Mouse (Mus musculus) limb, embryonic 14.5 days (tissue): ENCODE data around the gene Rad51b. TPM values are rescaled to one million over a fixed set of nuclear protein-coding genes. Genes with fewer than 3 reads are reported as not detected.

ENCODE experiments used
- ATAC-seq: fragments of 200-750 bp; cut with Nextera tagmentation; 2 replicates; pipeline ENCODE4 v1.8.0; 2017; ENCODE audit warnings: low read depth, moderate number of reproducible peaks, moderate TSS enrichment; ENCODE audit not compliant: low FRiP score
- DNase-seq: peaks from one replicate; pipeline ENCODE4 v3.0.0-alpha.2; 2015; ENCODE audit warnings: low spot score
- H3K27ac ChIP-seq: fragments of 300-500 bp; sonication (generic); replicated peaks from 2 replicates; pipeline ENCODE4 v1.5.1; 2014; ENCODE audit warnings: low read depth, mild to moderate bottlenecking, low read length, moderate library complexity, mixed read lengths
- H3K27me3 ChIP-seq: fragments of 300-500 bp; sonication (generic); 2 replicates; pipeline ENCODE4 v1.6.1; 2014; ENCODE audit warnings: low read length, mixed read lengths; ENCODE audit not compliant: control insufficient read depth, insufficient read depth
- H3K36me3 ChIP-seq: fragments of 300-500 bp; sonication (generic); 2 replicates; pipeline ENCODE4 v1.6.1; 2014; ENCODE audit warnings: mild to moderate bottlenecking, low read length, moderate library complexity, mixed read lengths; ENCODE audit not compliant: control insufficient read depth, insufficient read depth
- H3K4me1 ChIP-seq: fragments of 300-500 bp; sonication (generic); 2 replicates; pipeline ENCODE4 v1.6.1; 2014; ENCODE audit warnings: antibody characterized with exemption, low read length, mixed read lengths; ENCODE audit not compliant: control insufficient read depth, insufficient read depth
- H3K4me2 ChIP-seq: fragments of 300-500 bp; sonication (generic); replicated peaks from 2 replicates; pipeline ENCODE4 v1.6.1; 2014; ENCODE audit warnings: low read depth, mild to moderate bottlenecking, low read length, moderate library complexity; ENCODE audit not compliant: severe bottlenecking
- H3K4me3 ChIP-seq: fragments of 300-500 bp; sonication (generic); replicated peaks from 2 replicates; pipeline ENCODE4 v1.5.1; 2014; ENCODE audit warnings: low read length
- H3K9ac ChIP-seq: fragments of 300-500 bp; sonication (generic); 2 replicates; pipeline ENCODE4 v1.6.1; 2014; ENCODE audit warnings: mild to moderate bottlenecking, low read depth, low read length, moderate library complexity; ENCODE audit not compliant: severe bottlenecking
- H3K9me3 ChIP-seq: fragments of 300-500 bp; sonication (generic); 2 replicates; pipeline ENCODE4 v1.6.1; 2016; ENCODE audit warnings: low read length; ENCODE audit not compliant: control insufficient read depth
- POLR2A ChIP-seq: fragments of 200-500 bp; IDR thresholded peaks from 2 replicates; pipeline ENCODE4 v1.8.0; 2012; ENCODE audit warnings: inconsistent platforms, mild to moderate bottlenecking, moderate library complexity, borderline replicate concordance; ENCODE audit not compliant: insufficient read depth, insufficient read length; ENCODE audit errors: extremely low read depth
- WGBS: fragments of 180-500 bp; shearing (Covaris S2); extraction: QIAGEN DNeasy Blood & Tissue Kit; methylation state at CpG from one replicate; pipeline ENCODE4 v1.1.7; 2014; 5-methylcytosine and 5-hydroxymethylcytosine counted together
- polyA plus RNA-seq, 2 experiments: library from polyadenylated mRNA; depleted of rRNA in 1 of 2; stranded (reverse) in 1 of 2; unstranded in 1 of 2; fragments of >200 nt; fragmentation: Nextera tagmentation in 1 of 2; extraction: Ambion mirVana in 1 of 2; gene quantifications; 2 replicates each; pipeline versions ENCODE4 v1.2.1 to v1.2.3; 2012 to 2014

The Rad51b gene
- polyA plus RNA-seq, 2 experiments: 3.2 to 5.7 TPM

DNA sequence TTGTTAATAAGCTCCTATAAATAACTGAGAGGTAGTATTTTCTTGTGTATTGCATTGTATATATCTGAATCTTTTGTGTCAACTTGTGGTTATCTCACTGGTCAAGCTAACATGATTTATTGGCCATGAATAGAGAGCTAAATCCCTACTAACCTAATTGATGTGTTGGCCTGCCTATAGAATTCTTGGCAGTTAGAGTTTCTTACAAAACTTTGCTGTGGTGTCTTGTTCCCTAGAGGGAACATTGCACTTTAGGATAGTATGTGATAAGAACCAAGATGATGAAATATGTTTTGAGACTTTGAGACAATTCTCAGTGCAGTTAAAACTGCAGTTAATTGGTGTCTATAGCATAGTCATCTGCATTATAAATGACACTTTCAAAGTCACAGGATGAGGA lies 299.8 kb downstream of the Rad51b start:
- ATAC-seq (no peak), DNase-seq (no peak)
- Histone ChIP-seq H3K27ac (peak overlapping the region; percentile 53; the same call in 1 of the 2 replicates), H3K27me3 (no peaks in the 10 kb centered on the region), H3K9me3 (no peaks in the 10 kb centered on the region), H3K36me3 (no peaks in the 10 kb centered on the region), H3K4me1 (peaks cover 29% of the 10 kb centered on the region), H3K4me3 (no peak overlapping the region), H3K4me2 (no peak overlapping the region), H3K9ac (no peak overlapping the region)
- TF ChIP-seq POLR2A: no peak

DNA sequence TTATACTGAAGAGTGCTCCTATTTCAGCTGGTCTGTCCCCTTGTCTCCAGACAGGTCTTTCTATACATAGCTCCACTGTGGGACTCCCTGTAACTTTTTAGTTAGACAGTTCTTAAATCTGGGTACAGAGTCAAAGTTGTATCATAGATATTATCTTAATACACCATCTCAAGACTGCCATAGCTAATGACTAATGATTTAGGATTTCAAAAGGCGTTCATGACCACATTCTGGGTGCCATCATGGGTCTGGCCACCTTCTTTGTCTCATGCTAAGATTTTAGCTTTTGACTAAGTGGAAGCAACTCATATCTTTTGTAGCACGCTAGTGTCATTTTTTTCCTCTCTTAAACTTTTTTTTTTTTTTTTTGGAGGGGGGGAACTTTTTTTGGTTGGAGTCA lies 300.3 kb downstream of the Rad51b start:
- no peak for ATAC-seq
- H3K36me3 ChIP-seq: no peaks in the 10 kb centered on the region
- no peak overlapping the region for H3K9ac ChIP-seq
- H3K4me1 ChIP-seq: peaks cover 34% of the 10 kb centered on the region
- no peak for DNase-seq
- no peak overlapping the region for H3K4me2 ChIP-seq
- no peak overlapping the region for H3K4me3 ChIP-seq
- H3K27me3 ChIP-seq: no peaks in the 10 kb centered on the region
- peak overlapping the region; percentile 53 for H3K27ac ChIP-seq
- no peaks in the 10 kb centered on the region for H3K9me3 ChIP-seq
- no peak for TF ChIP-seq POLR2A
- 69% methylated on average over 2 of the region's 2 CpGs for whole genome bisulfite sequencing

DNA sequence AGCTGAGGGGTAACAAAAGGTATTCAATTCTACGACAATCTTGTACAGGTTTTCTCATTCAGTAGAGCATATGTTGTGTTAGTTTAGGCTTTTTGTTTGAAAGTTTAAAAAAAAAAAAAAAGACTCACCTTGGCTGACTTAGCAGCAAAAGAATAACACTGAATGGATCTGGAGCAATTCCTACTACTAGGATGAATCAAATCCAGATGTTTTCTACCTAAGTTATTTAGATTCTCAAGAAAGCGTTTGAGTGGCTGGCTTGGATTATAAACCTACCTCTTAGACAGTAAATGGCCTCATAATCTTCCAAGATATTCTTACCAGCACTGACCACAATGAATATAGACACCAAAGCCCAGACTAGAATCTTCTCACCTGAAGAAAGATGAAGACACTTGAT lies 300.7 kb downstream of the Rad51b start:
- DNase-seq (peak; percentile 72), ATAC-seq (no peak)
- no peak for TF ChIP-seq POLR2A
- WGBS: 28% methylated on average over 2 of the region's 2 CpGs
- H3K27ac ChIP-seq: peak overlapping the region; percentile 58
- no peaks in the 10 kb centered on the region for H3K36me3 ChIP-seq
- no peak overlapping the region for H3K9ac ChIP-seq
- no peak overlapping the region for H3K4me2 ChIP-seq
- H3K4me1 ChIP-seq: peaks cover 34% of the 10 kb centered on the region
- no peaks in the 10 kb centered on the region for H3K27me3 ChIP-seq
- no peak overlapping the region for H3K4me3 ChIP-seq
- H3K9me3 ChIP-seq: no peaks in the 10 kb centered on the region

DNA sequence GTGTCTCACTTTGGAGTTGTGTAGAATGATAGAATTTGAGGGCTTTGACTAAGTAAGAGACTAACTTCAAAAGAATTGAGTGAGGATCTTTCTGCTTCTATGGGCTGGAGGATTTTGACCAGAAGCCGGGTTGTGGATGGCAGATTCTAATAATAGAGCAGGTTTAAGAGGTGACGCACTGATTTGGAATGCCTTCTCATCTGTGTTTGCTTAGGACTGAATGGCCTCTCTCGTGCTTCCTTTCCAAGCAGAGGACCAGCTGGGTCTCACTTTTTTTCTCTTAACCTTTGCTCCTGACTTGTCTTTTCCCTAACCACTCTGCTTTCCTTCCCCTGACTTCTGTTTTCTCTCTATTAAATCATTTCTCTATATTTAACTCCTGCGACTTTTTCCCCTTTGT lies 301.4 kb downstream of the Rad51b start:
- peaks cover 38% of the 10 kb centered on the region for H3K4me1 ChIP-seq
- no peak for TF ChIP-seq POLR2A
- no peaks in the 10 kb centered on the region for H3K9me3 ChIP-seq
- no peaks in the 10 kb centered on the region for H3K36me3 ChIP-seq
- DNase-seq (peak; percentile 70), ATAC-seq (no peak)
- no peak overlapping the region for H3K4me2 ChIP-seq
- H3K9ac ChIP-seq: no peak overlapping the region
- no peak overlapping the region for H3K4me3 ChIP-seq
- 20% methylated on average over 4 of the region's 4 CpGs for WGBS
- peak overlapping the region; percentile 58 for H3K27ac ChIP-seq
- H3K27me3 ChIP-seq: no peaks in the 10 kb centered on the region

DNA sequence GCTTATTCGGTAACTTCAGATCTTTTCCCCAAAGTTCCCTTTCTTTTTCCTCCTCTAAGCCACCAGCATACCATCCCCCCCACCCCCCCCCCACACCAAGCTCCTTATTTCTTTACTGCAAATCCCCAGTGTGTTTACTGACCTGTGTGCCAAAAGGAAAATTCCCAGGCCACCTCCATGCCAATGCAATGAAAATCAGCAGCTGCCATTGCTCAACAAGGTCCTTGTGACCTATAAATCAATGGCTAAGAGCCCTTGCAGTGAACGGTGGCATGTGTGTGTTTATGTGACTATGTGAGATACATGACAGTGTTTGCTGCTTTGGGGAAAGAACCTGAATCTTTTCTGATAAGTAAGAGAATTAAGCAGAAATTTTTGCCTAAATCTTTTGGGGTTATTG lies 301.8 kb downstream of the Rad51b start:
- peaks cover 38% of the 10 kb centered on the region for H3K4me1 ChIP-seq

DNA sequence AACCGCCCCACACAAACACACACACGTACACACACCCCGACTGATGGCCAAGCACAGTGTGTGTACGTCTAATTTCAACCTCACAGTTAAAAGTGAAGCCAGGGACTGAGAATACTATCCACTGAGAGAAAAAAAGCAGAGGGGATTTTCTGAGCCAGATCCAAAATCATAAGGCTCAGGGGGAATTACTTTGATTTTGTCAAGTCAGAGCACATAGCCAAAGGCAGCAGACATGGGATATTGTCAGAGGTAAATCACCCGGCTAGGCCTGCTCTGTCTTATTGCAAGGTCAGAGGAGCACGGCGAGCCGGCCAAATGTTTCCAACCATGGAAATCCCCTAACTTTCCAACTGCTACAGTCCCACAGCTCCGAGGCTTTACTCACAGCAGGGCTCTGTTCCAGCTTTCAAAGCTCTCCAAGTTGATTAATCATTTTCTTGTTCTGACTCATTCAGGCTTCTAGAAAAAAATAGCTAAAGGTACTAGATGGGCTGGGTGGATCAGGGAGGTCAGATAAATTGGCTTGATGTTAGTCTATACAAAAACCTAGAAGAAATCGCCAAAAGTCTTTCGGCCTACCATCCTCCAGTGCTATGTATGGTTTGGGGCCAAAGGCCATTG lies 303.2 kb downstream of the Rad51b start:
- Histone ChIP-seq H3K27me3 (no peaks in the 10 kb centered on the region), H3K4me3 (no peak overlapping the region), H3K4me1 (peaks cover 38% of the 10 kb centered on the region), H3K27ac (peak overlapping the region; percentile 45), H3K9me3 (no peaks in the 10 kb centered on the region), H3K9ac (no peak overlapping the region), H3K36me3 (no peaks in the 10 kb centered on the region), H3K4me2 (no peak overlapping the region)
- 30% methylated on average over 11 of the region's 11 CpGs for WGBS
- ATAC-seq (peak; percentile 81), DNase-seq (peak; percentile 91)
- TF ChIP-seq POLR2A: no peak

More for the DNA sequence above, 301.8 kb downstream of the Rad51b start:
- no peak overlapping the region for H3K4me2 ChIP-seq
- no peak for DNase-seq
- TF ChIP-seq POLR2A: no peak
- H3K4me3 ChIP-seq: no peak overlapping the region
- no peaks in the 10 kb centered on the region for H3K27me3 ChIP-seq
- peak overlapping the region; percentile 58 for H3K27ac ChIP-seq
- H3K36me3 ChIP-seq: no peaks in the 10 kb centered on the region
- H3K9ac ChIP-seq: no peak overlapping the region
- no peaks in the 10 kb centered on the region for H3K9me3 ChIP-seq
- ATAC-seq: no peak
- 20% methylated on average over 2 of the region's 2 CpGs for WGBS
